In the genomic region with DNA sequence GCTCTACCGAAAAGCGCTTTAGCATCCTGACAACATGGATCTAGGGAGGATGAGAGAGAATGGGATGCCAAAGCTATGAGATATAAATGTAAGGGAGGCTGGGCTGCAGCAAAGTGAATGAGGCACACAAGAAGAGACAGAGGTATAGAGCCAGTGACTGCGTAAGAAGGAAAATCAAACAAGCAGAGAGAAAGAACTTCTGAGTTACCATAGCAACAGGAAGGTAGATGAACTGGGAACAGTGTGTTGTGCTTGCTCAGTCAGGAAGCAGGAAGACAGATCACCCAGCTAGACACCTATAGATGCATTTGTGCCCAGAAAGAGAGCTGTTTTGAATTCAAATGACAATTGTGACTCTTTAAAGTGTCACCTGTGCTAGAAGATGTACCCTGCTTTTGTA, we compare ENCODE assay signal across 26 mouse cellular contexts.
A peak's percentile ranks its signal among the peaks of the same experiment; 100 is the strongest.
DNase-seq lines count a peak whose midpoint lies in the region; ATAC-seq and TF ChIP-seq lines count a peak whose summit lies in the region.
"Had no signal": no experiment of that assay in that cellular context is flagged by ENCODE, and none has a peak within 500 bp of the region (broad histone marks: within the 10 kb centered on the region; RNA-seq: fewer than 3 reads in every experiment).

No protein-coding gene starts in this region.

- ATAC-seq in forebrain, embryonic 15.5 days (replicated peaks) = peak; percentile 71; the same call in 1 of the 2 replicates
- ATAC-seq in forebrain, embryonic 12.5 days (ENCODE audit: low FRiP score) = no peak
- peak; percentile 91 for ATAC-seq in hindbrain, embryonic 16.5 days
- ATAC-seq in midbrain, postnatal 0 days (ENCODE audit: low FRiP score) = peak; percentile 79; the same call in 1 of the 2 replicates
- ATAC-seq: intestine, embryonic 15.5 days; liver, postnatal 0 days; lung, postnatal 0 days had no signal

- no peaks in the 10 kb centered on the region for H3K36me3 ChIP-seq in forebrain, embryonic 15.5 days
- H3K36me3 ChIP-seq in forebrain, embryonic 12.5 days (replicated peaks) = no peaks in the 10 kb centered on the region
- H3K36me3 ChIP-seq in hindbrain, embryonic 16.5 days (ENCODE audit: control insufficient read depth, insufficient read depth, low read length) = no peaks in the 10 kb centered on the region
- no peaks in the 10 kb centered on the region for H3K36me3 ChIP-seq in hindbrain, embryonic 10.5 days
- H3K36me3 ChIP-seq in midbrain, postnatal 0 days (ENCODE audit: insufficient read depth, low read length) = no peaks in the 10 kb centered on the region
- H3K36me3 ChIP-seq: embryonic facial prominence, embryonic 12.5 days; intestine, embryonic 15.5 days; limb, embryonic 12.5 days; midbrain, embryonic 12.5 days; stomach, embryonic 15.5 days had no signal

- H3K9me3 ChIP-seq in forebrain, embryonic 15.5 days = no peaks in the 10 kb centered on the region
- no peaks in the 10 kb centered on the region for H3K9me3 ChIP-seq in forebrain, embryonic 12.5 days
- H3K9me3 ChIP-seq in hindbrain, embryonic 16.5 days (ENCODE audit: control insufficient read depth, low read length) = no peaks in the 10 kb centered on the region
- H3K9me3 ChIP-seq in hindbrain, embryonic 10.5 days = no peaks in the 10 kb centered on the region
- H3K9me3 ChIP-seq in midbrain, postnatal 0 days (ENCODE audit: low read length) = no peaks in the 10 kb centered on the region
- H3K9me3 ChIP-seq: embryonic facial prominence, embryonic 12.5 days; intestine, embryonic 15.5 days; limb, embryonic 12.5 days; midbrain, embryonic 12.5 days; stomach, embryonic 15.5 days had no signal

- 76% methylated on average over 3 of the region's 3 CpGs for WGBS in forebrain, embryonic 15.5 days
- 83% methylated on average over 3 of the region's 3 CpGs for WGBS in forebrain, embryonic 12.5 days
- 69% methylated on average over 3 of the region's 3 CpGs for WGBS in hindbrain, embryonic 16.5 days
- WGBS in hindbrain, embryonic 10.5 days = 76% methylated on average over 3 of the region's 3 CpGs
- WGBS in midbrain, postnatal 0 days = 62% methylated on average over 3 of the region's 3 CpGs

- H3K4me2 ChIP-seq in forebrain, embryonic 15.5 days (replicated peaks) = no peak overlapping the region
- no peak overlapping the region for H3K4me2 ChIP-seq in forebrain, embryonic 12.5 days
- H3K4me2 ChIP-seq in hindbrain, embryonic 16.5 days (ENCODE audit: low read length) = no peak overlapping the region
- H3K4me2 ChIP-seq in midbrain, postnatal 0 days (ENCODE audit: low read depth, low read length, poor library complexity, severe bottlenecking) = no peak overlapping the region
- H3K4me2 ChIP-seq: embryonic facial prominence, embryonic 12.5 days; heart, embryonic 11.5 days; intestine, embryonic 15.5 days; limb, embryonic 12.5 days; liver, embryonic 11.5 days; midbrain, embryonic 12.5 days; stomach, embryonic 15.5 days had no signal

- no peak overlapping the region for H3K27ac ChIP-seq in forebrain, embryonic 15.5 days (replicated peaks)
- no peak overlapping the region for H3K27ac ChIP-seq in forebrain, embryonic 12.5 days
- H3K27ac ChIP-seq in hindbrain, embryonic 16.5 days (ENCODE audit: low read depth, low read length) = no peak overlapping the region
- no peak overlapping the region for H3K27ac ChIP-seq in hindbrain, embryonic 10.5 days
- peak overlapping the region; percentile 27; the same call in 1 of the 2 replicates for H3K27ac ChIP-seq in midbrain, postnatal 0 days (ENCODE audit: low read depth, low read length)
- H3K27ac ChIP-seq: embryonic facial prominence, embryonic 12.5 days; intestine, embryonic 15.5 days; layer of hippocampus, adult 2 months; limb, embryonic 12.5 days; midbrain, embryonic 12.5 days; stomach, embryonic 15.5 days had no signal

- no peaks in the 10 kb centered on the region for H3K27me3 ChIP-seq in forebrain, embryonic 15.5 days
- no peaks in the 10 kb centered on the region for H3K27me3 ChIP-seq in forebrain, embryonic 12.5 days
- no peaks in the 10 kb centered on the region for H3K27me3 ChIP-seq in hindbrain, embryonic 16.5 days (replicated peaks; ENCODE audit: control insufficient read depth, insufficient read depth, low read length)
- no peaks in the 10 kb centered on the region for H3K27me3 ChIP-seq in hindbrain, embryonic 10.5 days (ENCODE audit: insufficient read depth, poor library complexity, severe bottlenecking)
- no peaks in the 10 kb centered on the region for H3K27me3 ChIP-seq in midbrain, postnatal 0 days (ENCODE audit: insufficient read depth, low read length)
- H3K27me3 ChIP-seq: embryonic facial prominence, embryonic 12.5 days; intestine, embryonic 15.5 days; limb, embryonic 12.5 days; midbrain, embryonic 12.5 days; stomach, embryonic 15.5 days had no signal

- H3K4me1 ChIP-seq in forebrain, embryonic 15.5 days = no peaks in the 10 kb centered on the region
- no peaks in the 10 kb centered on the region for H3K4me1 ChIP-seq in forebrain, embryonic 12.5 days
- H3K4me1 ChIP-seq in hindbrain, embryonic 16.5 days (ENCODE audit: control insufficient read depth, insufficient read depth, low read depth, low read length) = no peaks in the 10 kb centered on the region
- no peaks in the 10 kb centered on the region for H3K4me1 ChIP-seq in hindbrain, embryonic 10.5 days (replicated peaks)
- no peaks in the 10 kb centered on the region for H3K4me1 ChIP-seq in midbrain, postnatal 0 days (ENCODE audit: insufficient read depth, low read length)
- H3K4me1 ChIP-seq: embryonic facial prominence, embryonic 12.5 days; intestine, embryonic 15.5 days; limb, embryonic 12.5 days; midbrain, embryonic 12.5 days; stomach, embryonic 15.5 days had no signal

- H3K4me3 ChIP-seq in forebrain, embryonic 15.5 days = no peak overlapping the region
- no peak overlapping the region for H3K4me3 ChIP-seq in forebrain, embryonic 12.5 days (replicated peaks)
- H3K4me3 ChIP-seq in hindbrain, embryonic 16.5 days (ENCODE audit: low read length) = no peak overlapping the region
- H3K4me3 ChIP-seq in hindbrain, embryonic 10.5 days = no peak overlapping the region
- no peak overlapping the region for H3K4me3 ChIP-seq in midbrain, postnatal 0 days (ENCODE audit: low read depth, low read length)
- H3K4me3 ChIP-seq: embryonic facial prominence, embryonic 12.5 days; intestine, embryonic 15.5 days; layer of hippocampus, adult 2 months; limb, embryonic 12.5 days; midbrain, embryonic 12.5 days; stomach, embryonic 15.5 days had no signal

- no peak for TF ChIP-seq CTCF in midbrain, postnatal 0 days (IDR thresholded peaks at IDR 0.05)

- H3K9ac ChIP-seq in forebrain, embryonic 15.5 days (replicated peaks) = no peak overlapping the region
- H3K9ac ChIP-seq in forebrain, embryonic 12.5 days = no peak overlapping the region
- H3K9ac ChIP-seq in hindbrain, embryonic 16.5 days (ENCODE audit: low read depth, low read length) = no peak overlapping the region
- H3K9ac ChIP-seq in midbrain, postnatal 0 days (replicated peaks; ENCODE audit: low read length, poor library complexity, severe bottlenecking) = no peak overlapping the region
- H3K9ac ChIP-seq: embryonic facial prominence, embryonic 12.5 days; intestine, embryonic 15.5 days; limb, embryonic 12.5 days; liver, postnatal 0 days; midbrain, embryonic 12.5 days; stomach, embryonic 15.5 days had no signal

- DNase-seq in hindbrain, embryonic 10.5 days (ENCODE audit: low spot score) = no peak
- peak; percentile 52 for DNase-seq in brain, adult 2 months (ENCODE audit: low read depth, low spot score)
- peak; percentile 36 for DNase-seq in midbrain, postnatal 0 days (ENCODE audit: low spot score)
- no peak for DNase-seq in cerebellum, postnatal 10 days
- DNase-seq: adrenal gland, postnatal 25 days; cerebellum, adult 11-12 months; cerebellum, postnatal 25 days; gastrocnemius, postnatal 14 days; heart, adult 11 months; kidney, adult 9 months; kidney, postnatal 14 days; liver, postnatal 0 days; thymus, adult 18-20 months; thymus, postnatal 4 days had no signal

Comparison
In these comparisons a context has a peak if more than half of its experiments do, and no peak if none do; other contexts are left out.
1. DNase-seq: peak in brain, adult 2 months (single experiment) and midbrain, postnatal 0 days (single experiment); none in hindbrain, embryonic 10.5 days (single experiment) and cerebellum, postnatal 10 days (0 of 2).